Mouse (Mus musculus) telencephalon, adult 2 months (tissue): ENCODE measurements around the gene Igf1r.

ENCODE experiments used
- DNase-seq: peaks from one replicate; pipeline ENCODE4 v3.0.0-alpha.2; 2011; ENCODE audit warnings: low read depth, low spot score

The Igf1r gene

DNA sequence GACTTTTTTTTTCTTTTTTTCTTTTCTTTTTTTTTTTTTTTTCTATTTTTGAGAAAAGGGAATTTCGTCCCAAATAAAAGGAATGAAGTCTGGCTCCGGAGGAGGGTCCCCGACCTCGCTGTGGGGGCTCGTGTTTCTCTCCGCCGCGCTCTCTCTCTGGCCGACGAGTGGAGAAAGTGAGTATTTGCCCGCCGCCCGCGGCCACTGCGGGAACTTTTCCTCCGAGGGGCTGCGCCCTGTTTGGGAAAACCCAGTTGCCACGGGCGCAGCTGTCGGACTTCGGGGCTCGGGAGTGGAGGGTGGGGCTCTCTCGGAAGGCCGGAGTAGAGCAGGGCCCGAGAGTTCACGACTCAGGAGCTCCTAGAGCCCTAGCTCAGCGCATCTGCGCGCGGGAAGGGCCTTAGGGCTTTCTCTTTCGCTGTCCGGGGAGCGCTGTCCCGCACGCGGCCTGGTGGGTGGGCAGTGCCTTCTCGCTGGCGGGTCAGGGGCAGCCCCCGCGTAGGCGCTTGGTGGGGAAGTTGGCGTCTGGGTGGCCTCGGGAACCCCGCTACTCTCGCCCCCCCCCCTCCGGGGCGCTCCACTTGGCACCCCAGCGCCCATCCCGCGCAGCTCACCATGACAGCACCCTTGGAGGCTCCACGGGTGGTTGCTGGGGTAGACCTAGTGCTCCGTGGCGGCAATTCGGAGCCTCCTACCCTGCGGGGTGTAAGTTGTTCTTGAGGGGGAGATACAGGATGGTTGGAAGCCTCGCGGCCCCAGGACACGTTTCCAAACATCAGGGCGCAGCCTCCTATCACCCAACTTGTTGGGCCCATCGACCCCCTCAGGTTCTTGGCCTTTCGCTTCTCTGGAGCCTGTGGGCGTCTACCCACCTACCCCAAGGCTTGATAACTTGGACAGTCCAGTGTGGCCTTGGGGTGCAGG lies at the start of gene Igf1r:
TSS of gene Igf1r (plus strand) at position 51 of the 924 bp plus-strand sequence.
- no peak for DNase-seq

DNA sequence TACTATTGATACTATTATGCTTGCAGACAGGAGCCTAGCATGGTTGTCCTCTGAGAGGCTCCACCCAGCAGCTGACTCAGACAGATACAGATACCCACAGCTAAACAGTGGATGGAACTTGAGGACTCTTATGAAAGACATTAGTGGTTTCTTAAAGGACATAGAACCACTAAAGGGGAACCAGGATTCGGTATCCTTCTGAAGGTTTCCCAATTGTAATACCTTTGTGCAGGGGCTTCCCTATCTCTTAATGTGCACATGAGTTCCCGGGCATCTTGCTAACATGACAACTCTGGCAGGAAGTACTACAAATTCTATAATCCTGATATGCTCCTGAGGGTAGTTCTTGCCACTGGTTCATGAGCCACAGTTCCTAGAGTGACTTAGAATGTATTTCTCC lies 46.3 kb upstream of the Igf1r start:
- no peak for DNase-seq

DNA sequence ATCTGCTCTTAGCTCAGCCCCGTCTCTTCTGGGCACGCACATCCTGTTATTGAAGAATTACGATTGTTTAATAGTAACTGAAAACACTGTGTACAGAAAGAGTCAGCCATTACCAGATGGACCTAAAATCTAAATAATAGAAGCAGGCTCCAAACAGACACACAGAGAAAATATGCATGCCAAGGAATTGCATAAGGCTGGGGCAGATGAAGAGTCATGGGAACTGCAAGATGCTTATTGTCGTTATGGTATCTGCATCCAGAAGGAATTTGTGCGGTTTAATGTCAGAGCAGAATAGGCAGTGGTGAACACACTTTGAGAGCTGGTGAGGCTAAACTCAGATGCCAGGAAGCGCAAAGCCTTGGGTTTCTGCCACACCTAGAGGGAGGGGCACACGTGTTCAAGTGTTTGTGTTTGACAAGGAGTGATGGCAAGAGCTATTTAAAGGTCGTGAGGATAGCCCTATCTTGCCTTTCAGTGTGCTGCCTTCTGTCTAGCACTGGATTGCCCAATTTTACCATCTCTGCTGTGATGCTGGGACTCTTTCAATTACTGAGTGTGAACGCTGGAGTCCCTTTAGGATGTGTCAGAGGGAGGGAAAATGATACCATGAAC lies 44.7 kb upstream of the Igf1r start:
- DNase-seq, result no peak

DNA sequence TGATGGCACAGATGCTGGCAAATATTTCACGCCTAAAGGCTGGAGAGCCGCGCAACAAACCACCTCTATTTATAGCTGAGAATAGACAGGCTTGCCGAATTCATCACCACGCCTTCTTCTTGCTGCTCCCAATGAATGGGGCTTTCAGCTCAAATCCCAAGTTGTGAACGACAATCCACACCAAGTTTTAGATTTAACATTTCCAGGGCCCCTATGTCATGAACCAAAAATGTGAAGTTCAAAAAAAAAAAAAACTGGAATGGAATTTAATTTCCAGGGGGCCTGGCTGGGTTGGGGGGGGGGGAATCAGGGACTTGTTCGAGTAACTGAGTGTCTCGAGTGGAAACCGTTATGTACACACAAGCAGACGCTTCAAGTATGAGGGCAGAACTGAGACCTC lies 42.1 kb upstream of the Igf1r start:
- no peak for DNase-seq

DNA sequence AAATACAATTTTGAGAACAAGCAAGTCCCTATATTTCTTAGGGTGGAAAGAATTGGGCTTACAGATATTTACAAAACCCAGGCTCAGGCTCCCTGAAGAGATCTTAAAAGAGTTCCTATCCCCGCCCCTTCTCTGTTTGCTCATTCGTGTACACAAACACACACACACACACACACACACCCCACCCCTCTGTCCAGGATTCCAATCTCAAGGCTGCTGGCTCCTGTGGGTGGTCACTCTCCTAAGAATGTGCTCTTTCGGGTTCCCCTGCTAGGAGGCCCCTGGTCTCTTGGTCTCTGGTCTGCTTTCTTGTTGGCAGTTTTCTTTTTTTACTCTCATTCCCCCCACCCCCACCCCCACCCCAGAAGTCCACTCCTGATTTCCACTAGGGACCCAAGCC lies 41.7 kb upstream of the Igf1r start:
- DNase-seq, result no peak

DNA sequence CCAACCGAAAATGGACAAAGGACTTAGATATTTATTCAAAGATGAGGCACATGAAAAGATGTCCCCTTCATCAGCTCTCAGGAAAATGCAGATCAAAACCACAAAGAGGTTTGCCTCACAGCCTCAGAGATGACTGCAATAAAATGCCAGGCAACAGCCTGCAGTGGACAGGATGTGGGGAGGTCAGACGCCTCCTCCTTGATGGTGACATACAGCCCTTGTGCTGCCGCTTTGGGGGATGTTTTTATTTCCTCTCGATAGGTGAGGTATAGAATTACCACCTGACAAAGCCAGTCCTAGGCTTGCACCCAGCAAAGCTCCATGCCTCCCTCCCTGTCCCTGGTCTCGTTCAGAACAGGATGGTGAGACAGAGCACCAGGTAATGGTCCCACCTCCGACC lies 40.8 kb upstream of the Igf1r start:
- DNase-seq, result no peak

DNA sequence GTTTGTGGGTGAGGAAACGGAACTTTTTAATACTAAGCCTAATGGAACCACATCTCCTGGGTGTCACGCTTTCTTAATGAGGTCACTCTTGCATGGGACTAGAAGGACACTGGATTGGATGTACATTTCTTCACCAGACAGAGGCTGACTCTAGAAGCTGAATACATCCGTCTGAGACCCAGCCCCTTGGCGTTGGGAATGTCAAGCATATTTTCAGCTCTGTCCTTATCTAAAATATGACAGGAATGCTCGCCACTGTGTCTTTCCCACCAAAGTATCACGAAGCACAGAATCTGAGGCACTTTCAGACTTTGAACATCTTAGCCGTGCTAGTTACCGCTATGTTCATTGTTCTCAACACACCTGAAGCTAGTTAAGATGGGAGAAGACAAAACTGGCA lies 35.7 kb upstream of the Igf1r start:
- no peak for DNase-seq

DNA sequence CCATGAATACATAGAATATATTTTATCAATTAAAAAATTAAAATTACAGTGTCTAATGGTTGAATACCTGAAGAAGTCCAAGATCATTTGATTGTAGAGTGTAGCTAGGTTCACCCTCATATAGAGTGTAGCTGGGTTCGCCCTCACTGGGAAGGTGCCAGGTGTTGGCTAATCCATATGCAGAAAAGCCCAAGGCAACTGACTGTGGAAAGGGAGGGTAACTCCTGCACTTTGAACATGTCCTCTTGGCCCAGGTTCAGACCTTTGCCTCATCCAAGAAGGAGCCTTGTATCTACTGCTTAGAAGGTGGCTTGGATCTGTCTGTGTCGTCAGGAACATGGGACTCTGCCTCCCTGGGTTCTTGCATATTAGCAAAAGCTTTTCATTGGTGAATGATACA lies 34.9 kb upstream of the Igf1r start:
- DNase-seq, result no peak

DNA sequence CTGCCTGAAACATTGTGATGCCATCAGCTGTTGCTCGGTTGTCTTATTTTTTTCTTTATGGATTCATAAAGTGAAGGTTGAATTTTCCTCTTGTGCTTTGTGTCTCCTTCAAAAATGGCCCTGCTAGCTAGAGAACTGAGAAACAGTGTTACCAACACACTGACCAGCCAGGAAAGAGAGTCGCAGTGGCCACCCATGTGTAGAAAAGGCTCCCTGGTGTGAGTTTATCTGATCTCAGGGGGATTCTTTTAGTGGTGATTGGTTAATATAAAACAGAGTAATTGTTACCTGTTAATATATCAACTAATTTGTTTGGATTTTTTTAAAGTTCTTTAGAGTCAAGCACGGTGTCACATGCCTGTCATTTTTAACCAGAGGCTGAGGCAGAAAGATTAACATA lies 33.2 kb upstream of the Igf1r start:
- no peak for DNase-seq

DNA sequence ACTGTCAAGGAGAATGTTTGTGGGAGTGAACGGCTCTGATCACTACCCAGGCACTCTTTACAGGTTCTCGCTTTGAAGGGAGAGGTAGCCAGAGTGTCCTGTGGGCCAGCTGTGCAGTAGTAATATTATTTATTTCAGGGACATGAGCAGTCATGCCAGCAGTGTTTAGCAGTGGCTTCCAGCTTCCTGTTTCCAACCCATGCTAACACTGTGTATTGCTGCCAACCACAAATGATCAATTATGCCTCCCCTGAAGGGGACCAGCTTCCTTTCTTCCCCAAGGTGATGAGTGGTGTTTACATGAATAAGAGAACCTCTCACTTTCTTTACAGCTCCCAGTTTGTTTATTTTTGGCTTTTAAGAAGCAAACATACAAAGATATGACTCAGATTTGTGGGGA lies 28.4 kb upstream of the Igf1r start:
- DNase-seq, result no peak

DNA sequence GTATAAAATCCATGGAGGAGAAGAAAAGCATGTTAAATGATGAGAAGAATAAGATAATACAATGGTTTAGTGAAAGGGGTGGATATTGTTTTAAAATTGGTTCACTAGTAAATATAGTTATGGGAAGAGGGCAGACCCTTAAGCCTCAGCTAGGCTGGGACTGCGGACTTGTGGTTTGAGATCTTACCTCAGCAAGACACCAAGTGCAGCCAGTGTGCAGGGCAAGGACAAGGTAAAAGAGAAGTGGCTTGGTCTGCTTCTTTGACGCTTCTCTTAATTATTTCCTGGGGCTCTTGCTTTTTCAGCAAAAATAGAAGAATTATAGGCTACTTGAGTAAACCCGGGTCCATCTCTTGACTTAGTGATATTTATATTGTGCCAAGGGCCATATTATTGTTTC lies 22.5 kb upstream of the Igf1r start:
- DNase-seq, result no peak

DNA sequence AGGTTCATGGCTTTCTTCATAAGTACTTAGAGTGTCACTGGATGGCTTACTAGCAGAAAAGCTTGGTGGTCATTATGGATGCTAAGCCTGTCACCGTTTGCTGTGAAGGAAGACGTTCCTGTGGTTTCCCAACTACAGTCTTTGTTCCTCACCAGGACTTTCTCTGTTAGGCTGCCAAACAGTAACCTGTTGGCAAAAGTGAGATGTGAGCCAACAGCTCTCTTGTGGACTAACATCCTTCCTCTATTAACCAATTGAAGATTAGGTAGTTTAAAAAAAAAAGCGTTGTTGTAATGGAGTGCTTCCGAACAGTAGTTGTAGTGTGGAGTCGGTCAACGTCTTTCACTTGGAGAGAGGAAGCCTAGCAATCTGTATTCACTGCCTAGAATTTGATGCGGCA lies 15.8 kb upstream of the Igf1r start:
- no peak for DNase-seq

DNA sequence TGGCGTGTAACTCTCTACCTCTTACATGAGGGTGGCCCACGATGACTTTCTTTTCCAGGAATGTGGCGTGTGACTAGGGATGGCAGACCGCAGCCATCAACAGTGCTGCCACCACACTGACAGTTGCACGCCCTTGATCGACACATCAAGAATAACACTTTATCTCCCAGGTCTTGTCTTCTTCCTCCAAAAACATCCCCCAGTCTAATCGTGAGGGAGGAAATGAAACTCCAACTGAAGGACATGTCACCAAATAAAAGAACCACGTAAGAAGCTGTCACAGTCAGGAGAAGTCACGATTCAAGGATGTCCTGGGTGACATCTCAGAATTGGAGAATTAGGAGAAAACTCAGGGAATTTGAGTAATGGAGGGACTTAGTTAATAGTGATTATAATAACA lies 8.8 kb upstream of the Igf1r start:
- DNase-seq, result no peak

DNA sequence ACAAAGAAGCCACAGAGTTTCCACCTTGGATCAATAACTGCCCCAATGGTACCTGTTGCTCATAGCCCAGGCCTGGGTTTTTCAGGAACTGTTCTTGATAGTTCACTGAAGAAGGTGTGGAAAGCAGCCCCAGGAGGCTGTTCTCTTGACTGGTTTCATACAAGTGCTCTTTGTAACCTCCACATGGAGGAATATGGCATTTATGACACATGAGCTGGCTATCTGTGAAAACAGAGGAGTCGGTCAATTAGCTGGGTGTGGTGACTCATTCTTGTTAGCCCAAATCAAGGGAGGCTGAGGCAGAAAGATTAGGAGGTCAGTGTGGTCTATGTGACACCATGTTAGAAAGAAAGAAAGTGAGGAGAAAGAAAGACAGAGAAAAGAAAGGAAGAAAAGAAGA lies 5.7 kb upstream of the Igf1r start:
- DNase-seq, result no peak

DNA sequence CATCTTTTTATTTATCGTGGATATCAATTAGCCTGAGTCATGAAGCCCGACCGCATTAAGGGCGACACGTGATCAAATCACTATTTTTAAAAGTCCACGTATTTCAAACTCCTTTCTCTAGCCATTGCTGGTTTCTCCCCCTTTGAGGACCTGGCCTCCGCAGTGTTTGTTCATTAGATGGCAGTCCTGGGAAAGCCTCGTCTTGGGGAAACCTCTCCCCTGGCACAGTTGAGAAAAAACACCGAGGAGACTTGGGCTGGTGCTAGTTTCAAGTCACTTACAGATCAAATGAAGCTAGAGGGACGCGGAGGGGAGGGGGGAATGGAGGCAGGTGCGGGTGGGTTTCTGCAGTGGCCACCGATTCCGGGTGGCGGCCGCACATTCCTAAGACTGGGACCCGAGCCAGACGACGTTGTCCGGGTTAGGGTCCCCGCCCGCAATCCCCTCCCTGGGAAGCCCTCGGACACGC lies 2.2 kb upstream of the Igf1r start:
- DNase-seq, result no peak

DNA sequence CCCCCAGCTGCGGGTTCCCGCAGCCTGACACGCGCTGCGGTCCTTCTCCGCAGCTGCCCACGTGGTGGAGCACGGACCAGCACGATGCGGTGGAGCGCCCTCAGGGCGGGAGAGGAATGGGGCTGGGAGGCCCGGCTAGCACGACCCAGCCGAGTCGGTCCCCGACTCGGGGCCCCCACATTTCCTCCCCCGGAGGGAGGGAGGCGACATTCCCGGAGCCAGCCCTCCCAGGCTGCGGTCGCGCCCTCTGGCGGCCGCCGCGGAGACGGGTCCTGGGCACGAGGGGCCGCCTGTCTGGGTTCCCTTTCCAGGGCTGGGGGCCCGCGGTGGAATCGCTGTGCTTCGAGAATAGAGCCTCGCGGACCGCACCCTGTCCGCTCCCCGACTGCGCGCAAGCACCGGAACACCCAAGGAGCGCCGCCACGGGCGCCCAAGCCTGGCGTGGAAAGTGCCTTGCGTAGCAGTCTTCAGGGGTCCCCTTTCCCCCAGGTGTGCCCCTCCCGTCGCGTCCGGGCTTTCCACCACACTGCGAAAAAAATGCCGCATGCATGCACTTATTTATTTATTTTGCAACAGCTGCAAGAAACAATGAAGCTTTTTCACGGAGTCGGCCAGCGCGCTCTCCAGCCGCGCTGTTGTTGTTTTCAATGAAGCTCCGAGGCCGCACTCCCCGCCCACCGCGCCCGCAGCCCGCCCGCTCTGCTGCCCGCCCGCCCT lies 1.7 kb upstream of the Igf1r start:
- DNase-seq, result peak; percentile 51

DNA sequence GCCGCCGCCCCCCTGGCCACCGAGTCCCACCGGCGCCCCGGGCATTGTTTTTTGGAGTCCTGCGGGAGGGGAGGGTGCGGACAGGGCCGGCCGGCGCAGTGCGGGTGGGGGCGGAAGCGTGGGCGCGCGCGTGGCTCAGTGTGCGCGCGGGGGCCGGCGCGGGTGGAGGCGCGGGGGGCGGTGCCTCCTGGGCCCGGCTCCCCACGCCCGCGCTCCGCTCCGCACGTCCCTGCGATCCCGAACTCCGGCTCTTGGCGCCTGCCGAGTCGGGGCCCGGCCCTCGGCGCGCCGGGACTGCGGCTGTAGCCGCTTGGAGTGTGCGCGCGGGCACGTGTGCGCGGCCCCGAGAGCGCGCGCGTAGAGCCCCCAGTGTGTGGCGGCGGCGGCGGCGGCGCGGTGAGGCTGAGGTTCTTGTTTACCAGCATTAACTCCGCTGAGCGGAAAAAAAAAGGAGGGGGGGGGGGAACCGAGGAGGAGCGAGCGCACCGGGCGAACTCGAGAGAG lies 1.0 kb upstream of the Igf1r start:
- DNase-seq, result peak; percentile 88

DNA sequence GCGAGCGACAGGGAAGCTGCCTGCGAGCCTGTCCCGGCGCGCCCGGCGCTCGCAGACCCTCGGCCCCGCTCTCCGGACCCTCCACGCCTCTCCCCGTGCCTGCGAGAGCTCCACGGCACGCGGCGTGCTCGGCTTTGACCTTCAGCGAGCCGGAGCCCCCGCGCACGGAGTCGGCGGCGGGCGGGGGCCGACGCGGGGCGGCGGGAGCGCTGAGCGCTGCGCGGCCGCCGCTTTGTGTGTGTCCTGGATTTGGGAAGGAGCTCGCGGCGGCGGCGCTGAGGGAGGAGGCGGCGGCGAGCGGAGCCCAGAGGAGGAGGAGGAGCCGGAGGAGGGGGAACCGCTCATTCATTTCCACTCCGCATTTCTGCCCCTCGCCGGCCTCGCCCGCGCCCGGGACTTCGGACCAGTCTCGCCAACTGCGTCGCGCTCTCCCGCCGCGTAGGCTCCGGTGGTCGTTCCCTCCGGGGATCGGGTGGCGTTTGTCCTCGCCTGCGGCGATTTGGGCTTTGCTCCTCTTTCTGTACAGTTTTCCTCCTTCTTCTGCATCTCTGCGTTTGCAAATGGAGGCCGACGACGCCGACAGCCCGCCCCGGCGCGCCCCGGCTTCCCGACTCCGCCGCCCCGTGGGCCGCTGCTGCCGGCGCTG lies 468 bp upstream of the Igf1r start:
- DNase-seq, result peak; percentile 46

DNA sequence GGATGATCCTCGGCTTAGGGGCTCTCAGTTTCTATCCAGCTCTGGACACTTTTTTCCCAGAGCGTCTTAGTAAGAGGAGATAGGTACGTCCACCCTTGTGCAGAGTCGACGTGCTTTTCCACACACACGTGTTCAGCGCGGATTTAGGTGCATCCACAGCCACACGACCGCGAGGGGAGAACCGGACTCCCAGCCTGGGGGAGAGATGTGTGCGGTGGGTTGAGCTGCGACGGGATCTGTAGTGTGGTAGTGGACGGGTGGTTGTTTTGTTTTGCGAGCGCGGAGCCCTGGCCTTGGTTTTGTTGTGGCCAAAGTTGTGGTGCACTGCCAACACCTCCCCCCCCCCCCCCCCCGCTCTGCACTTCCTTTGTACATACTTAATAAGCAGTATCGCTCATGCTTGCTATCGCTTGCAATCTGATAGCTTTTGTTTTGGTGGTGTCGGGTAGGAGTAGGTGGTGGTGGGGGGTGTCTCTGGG lies 1.2 kb downstream of the Igf1r start:
- DNase-seq, result no peak

DNA sequence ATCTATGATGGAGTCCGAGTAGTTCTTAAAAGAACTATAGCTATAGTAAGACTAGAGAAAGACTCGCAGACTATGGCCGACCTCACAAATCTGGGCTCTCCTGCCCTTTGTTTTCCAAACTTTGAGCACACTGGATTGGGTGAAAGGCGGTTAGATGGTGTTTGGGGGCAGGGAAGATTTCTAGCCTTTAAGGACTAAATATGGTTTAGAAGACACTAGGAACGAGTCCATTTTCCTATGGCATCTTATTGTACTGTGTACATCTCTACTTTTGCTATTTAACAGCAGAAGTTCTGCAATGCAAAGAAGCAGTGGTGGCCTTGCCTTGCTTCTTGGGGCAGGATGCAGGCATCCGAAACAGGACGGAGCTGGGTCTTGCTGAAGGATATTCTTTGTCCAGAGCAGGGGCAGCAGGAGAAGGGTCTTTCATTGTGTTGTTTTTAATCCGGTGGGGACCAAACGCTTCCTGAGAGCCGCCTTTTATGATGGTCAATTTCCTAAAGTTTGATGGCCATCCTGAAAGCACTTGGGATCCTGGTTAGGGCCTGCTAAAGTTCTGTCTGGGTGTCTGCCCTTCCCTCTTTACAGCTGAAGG lies 2.1 kb downstream of the Igf1r start:
- DNase-seq, result no peak

DNA sequence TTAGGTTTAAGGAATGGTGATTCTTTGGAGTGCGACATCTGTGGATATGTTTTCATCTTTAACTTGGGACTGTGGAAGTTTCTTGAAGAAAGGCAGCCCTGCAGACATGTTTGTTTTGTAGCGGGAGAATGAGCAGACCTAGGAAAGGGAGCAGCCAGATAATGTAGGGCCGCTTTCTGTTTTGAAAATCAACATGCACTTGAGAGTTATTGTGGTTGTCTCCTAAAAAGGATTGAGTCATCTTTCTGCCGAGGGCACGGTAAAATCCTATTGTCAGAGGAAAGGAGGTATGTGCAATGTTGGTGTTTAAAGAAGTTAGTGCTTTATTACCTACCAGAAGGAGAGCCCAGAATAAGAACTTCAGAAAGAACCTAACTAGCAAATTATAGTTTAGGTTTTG lies 2.6 kb downstream of the Igf1r start:
- no peak for DNase-seq
